Mouse (Mus musculus): ENCODE measurements around the gene Ankdd1b. TPM values are rescaled to one million over a fixed set of nuclear protein-coding genes. Genes with fewer than 3 reads are reported as not detected.

Ankdd1b gene
- 0.17 and 0.22 TPM in 2 replicates for polyA plus RNA-seq (2015; fragmentation: Nextera tagmentation; extraction: Ambion mirVana)

DNA sequence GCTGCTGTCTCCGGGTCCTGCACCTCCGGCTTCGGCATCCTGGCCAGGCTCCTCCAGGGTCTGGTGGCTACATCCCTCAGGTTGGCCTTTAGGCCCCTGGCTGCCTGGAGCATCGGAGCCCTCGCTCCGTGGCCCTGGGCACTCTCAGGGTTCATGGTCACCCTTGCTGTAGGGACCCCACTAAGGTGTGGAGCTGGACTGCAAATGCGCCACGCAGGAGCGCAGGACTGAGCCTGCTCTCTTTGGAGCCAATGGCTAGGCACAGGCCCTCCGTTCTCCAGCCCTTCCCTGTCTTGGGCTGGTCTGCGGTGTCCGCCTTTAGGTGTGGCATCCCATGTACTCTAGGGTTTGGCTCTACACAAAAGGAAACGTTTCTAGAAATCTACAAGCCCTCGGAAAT, at the start of gene Ankdd1b:
Ankdd1b (minus strand) TSS at position 242 of the 400 bp plus-strand sequence.
- H3K27ac ChIP-seq, result no peak within 1 kb of the TSS

DNA sequence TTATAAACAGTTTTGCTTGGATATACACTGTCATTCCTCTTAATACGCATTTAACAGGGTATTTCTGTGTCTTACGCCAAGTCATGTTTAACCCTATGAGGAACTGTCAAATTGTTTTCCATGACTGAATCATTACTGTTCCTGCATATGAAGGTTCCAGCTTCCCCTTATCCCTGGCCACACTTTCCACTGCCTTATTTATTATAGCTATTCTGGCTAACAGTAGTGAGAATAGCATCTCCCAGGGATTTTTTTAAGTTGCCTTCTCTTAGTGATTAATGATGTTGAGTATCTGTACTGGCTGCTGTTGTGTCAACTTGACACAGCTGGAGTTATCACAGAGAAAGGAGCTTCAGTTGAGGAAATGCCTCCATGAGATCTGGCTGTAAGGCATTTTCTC, 46.3 kb upstream of the Ankdd1b start:
- Histone ChIP-seq H3K9me3 (replicated peaks) (no peaks in the 10 kb centered on the region), H3K4me2 (no peak overlapping the region), H3K4me3 (replicated peaks) (no peak overlapping the region), H3K36me3 (peaks cover 18% of the 10 kb centered on the region; the same call in 1 of the 2 replicates), H3K9ac (no peak overlapping the region), H3K27ac (no peak overlapping the region), H3K27me3 (no peaks in the 10 kb centered on the region), H3K4me1 (no peaks in the 10 kb centered on the region)
- 93% methylated on average over 2 of the region's 2 CpGs for WGBS
- ATAC-seq (replicated peaks; ENCODE audit: low FRiP score), result no peak

More for the DNA sequence above, at the start of gene Ankdd1b:
- Histone ChIP-seq H3K4me3 (replicated peaks) (no peak within 1 kb of the TSS), H3K9ac (no peak within 1 kb of the TSS), H3K4me1 (0 out of 2 replicates have a peak, but pooled peaks cover 2% of the 10 kb centered on the region), H3K36me3 (no peaks in the 10 kb centered on the region), H3K9me3 (replicated peaks) (no peaks in the 10 kb centered on the region), H3K4me2 (no peak within 1 kb of the TSS), H3K27me3 (no peaks in the 10 kb centered on the region)
- WGBS, result 85% methylated on average over 14 of the region's 14 CpGs
- ATAC-seq (replicated peaks; ENCODE audit: low FRiP score), result no peak

DNA sequence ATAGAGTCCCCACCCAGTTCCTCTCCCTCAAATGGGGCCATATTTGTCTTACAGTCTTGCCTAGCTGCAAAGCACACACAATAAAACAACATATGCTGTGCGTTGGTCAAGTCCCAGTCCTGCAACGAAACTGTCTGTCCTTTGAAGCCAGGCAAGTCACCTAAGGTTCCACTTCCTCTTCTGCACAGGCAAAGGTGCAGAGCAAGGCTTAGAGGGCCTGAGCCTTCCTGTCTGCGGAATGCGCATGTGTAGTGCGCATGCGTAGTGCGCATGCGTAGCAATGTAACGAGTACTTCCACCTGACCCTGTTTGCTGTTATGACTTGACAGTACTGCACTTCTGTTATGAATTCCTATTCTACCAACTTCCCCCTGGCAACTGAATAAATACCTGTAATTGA, 45.3 kb upstream of the Ankdd1b start:
- H3K9ac ChIP-seq, result no peak overlapping the region
- no peak overlapping the region for H3K4me3 ChIP-seq (replicated peaks)
- no peaks in the 10 kb centered on the region for H3K27me3 ChIP-seq
- ATAC-seq (replicated peaks; ENCODE audit: low FRiP score), result no peak
- H3K4me2 ChIP-seq, result no peak overlapping the region
- H3K27ac ChIP-seq, result no peak overlapping the region
- H3K36me3 ChIP-seq, result peaks cover 18% of the 10 kb centered on the region; the same call in 1 of the 2 replicates
- whole genome bisulfite sequencing, result 93% methylated on average over 9 of the region's 9 CpGs
- no peaks in the 10 kb centered on the region for H3K9me3 ChIP-seq (replicated peaks)
- 0 out of 2 replicates have a peak, but pooled peaks cover 6% of the 10 kb centered on the region for H3K4me1 ChIP-seq

DNA sequence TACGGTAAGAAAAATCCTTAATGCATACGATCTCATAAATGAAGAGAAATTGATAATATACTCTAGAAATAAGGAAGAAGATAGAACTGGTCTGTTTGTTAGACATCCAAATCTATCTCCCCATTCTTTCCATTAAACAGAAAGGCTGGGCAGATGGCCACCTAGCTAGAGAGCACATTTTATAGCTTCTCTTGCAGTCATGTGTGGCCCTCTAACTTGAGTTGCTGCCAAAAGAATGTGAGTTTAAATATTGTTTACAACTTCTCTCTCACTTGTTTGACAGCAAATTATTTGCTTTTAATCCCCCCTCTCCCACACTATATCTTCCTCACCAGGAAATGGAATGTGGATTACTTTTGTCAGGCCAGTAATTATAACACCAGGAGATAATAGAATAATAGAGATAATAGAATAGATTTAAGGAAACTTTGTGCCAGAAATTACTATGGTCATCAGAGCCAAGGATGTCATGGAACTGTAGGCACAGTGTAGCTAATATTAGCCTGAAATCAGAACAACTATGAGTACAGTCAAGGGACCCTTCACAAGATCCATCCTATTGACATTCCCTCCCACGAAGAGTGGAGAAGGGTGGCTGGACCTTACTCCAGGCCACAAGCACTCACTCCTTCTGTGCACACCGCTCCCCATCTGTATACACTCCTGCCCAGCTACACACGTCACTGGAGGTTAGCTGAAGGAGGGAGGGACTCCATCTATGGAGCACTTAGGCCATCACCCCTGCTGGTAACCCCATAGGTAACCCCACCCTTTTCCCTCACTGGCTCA, 43.4 kb upstream of the Ankdd1b start:
- no peaks in the 10 kb centered on the region for H3K27me3 ChIP-seq
- WGBS, result 79% methylated on average over 5 of the region's 5 CpGs
- no peak overlapping the region for H3K4me3 ChIP-seq (replicated peaks)
- H3K4me1 ChIP-seq, result 0 out of 2 replicates have a peak, but pooled peaks cover 6% of the 10 kb centered on the region
- no peak overlapping the region for H3K4me2 ChIP-seq
- H3K9ac ChIP-seq, result no peak overlapping the region
- H3K36me3 ChIP-seq, result peaks cover 18% of the 10 kb centered on the region; the same call in 1 of the 2 replicates
- H3K27ac ChIP-seq, result no peak overlapping the region
- no peak for ATAC-seq (replicated peaks; ENCODE audit: low FRiP score)
- H3K9me3 ChIP-seq (replicated peaks), result no peaks in the 10 kb centered on the region

DNA sequence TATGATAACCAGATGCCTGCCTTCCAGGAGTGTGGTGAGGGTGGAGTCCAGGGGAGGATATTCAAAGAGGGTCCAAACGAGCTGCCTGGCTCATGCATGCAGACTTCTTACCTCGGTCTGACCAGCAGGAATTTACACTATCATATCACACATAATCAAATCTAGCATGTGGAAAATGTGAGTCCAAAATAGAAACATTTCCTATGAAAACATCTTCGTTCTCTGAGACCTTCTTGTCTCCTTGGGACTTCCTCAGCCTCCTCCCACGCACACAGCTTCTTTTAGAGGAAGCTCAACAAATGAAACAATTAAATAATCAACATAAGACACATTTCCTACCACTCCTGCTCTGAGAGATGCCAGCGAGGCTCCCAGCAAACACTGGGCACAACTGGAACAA, 40.9 kb upstream of the Ankdd1b start:
- Histone ChIP-seq H3K27ac (peak overlapping the region; percentile 46; the same call in 1 of the 2 replicates), H3K9me3 (replicated peaks) (no peaks in the 10 kb centered on the region), H3K27me3 (no peaks in the 10 kb centered on the region), H3K4me2 (no peak overlapping the region), H3K9ac (no peak overlapping the region), H3K36me3 (peaks cover 14% of the 10 kb centered on the region; the same call in 1 of the 2 replicates), H3K4me3 (replicated peaks) (no peak overlapping the region), H3K4me1 (0 out of 2 replicates have a peak, but pooled peaks cover 6% of the 10 kb centered on the region)
- ATAC-seq (replicated peaks; ENCODE audit: low FRiP score), result no peak
- 42% methylated on average over 5 of the region's 5 CpGs for WGBS

DNA sequence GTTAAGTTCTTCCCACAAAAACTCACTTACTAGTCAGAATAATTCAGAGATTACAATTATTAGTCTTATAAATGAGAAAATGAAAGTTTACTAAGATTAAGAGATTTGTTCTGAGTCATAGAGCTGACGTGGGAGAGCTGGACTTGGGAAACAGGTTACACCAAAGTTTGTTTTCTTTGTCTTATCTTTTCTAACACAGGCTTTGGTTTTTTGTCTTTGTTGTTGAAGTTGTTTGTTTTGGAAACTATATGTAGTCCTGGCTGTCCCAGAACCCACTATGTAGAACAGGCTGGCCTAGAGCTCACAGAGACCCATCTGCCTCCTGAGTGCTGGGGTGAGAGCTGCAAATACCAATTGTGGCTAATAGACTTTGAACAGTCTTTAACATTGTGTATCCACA, 40.3 kb upstream of the Ankdd1b start:
- 0 out of 2 replicates have a peak, but pooled peaks cover 6% of the 10 kb centered on the region for H3K4me1 ChIP-seq
- H3K36me3 ChIP-seq, result peaks cover 8% of the 10 kb centered on the region; the same call in 1 of the 2 replicates
- no peak overlapping the region for H3K27ac ChIP-seq
- H3K4me3 ChIP-seq (replicated peaks), result no peak overlapping the region
- 73% methylated on average over 1 of the region's 1 CpGs for whole genome bisulfite sequencing
- H3K9me3 ChIP-seq (replicated peaks), result no peaks in the 10 kb centered on the region
- no peaks in the 10 kb centered on the region for H3K27me3 ChIP-seq
- ATAC-seq (replicated peaks; ENCODE audit: low FRiP score), result no peak
- no peak overlapping the region for H3K4me2 ChIP-seq
- no peak overlapping the region for H3K9ac ChIP-seq

DNA sequence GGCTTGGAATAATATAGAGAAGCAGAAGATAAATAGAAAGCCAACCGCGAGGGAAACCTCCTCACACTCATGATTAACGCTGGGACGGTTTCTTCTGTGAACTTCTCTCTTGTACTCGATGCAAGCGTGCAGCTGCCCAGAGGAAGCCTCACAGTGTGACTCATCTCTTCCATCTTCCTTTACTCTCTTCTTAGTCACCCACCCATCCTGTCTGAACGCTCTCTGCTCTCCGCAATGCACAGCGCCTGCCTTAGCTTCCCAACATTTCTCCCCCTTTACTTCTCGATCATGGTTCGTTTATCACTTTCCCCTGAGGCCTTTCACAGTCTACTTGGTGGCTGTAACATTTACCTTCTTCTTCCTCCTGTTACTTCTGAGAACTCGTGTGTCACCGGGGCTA, 39.6 kb upstream of the Ankdd1b start:
- Histone ChIP-seq H3K4me1 (0 out of 2 replicates have a peak, but pooled peaks cover 6% of the 10 kb centered on the region), H3K4me2 (no peak overlapping the region), H3K9me3 (replicated peaks) (no peaks in the 10 kb centered on the region), H3K9ac (no peak overlapping the region), H3K4me3 (replicated peaks) (no peak overlapping the region), H3K36me3 (peaks cover 4% of the 10 kb centered on the region; the same call in 1 of the 2 replicates), H3K27me3 (no peaks in the 10 kb centered on the region), H3K27ac (no peak overlapping the region)
- ATAC-seq (replicated peaks; ENCODE audit: low FRiP score), result no peak
- 78% methylated on average over 13 of the region's 13 CpGs for WGBS

DNA sequence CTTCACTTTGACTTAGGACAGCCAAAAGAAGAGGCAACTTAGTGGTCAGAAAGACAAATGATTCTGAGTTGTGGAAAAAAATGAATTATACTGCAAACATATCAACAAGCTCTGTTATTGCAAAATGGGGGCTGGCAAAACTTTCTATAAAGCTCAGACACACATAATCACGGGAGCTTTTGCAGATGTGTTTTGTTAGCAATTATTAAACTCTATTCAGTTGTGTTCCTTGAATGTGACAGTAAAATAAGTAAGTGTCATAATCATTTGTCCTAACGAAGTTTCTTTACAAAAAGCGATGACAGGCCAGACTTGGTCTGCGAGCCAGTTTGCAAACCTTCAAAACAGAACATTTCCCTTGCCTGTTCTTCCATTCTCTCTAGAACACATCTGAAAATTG, 36.5 kb upstream of the Ankdd1b start:
- Histone ChIP-seq H3K4me3 (replicated peaks) (no peak overlapping the region), H3K4me2 (no peak overlapping the region), H3K9me3 (replicated peaks) (no peaks in the 10 kb centered on the region), H3K27me3 (no peaks in the 10 kb centered on the region), H3K4me1 (0 out of 2 replicates have a peak, but pooled peaks cover 6% of the 10 kb centered on the region), H3K9ac (no peak overlapping the region), H3K27ac (no peak overlapping the region), H3K36me3 (no peaks in the 10 kb centered on the region; the same call in 1 of the 2 replicates)
- no peak for ATAC-seq (replicated peaks; ENCODE audit: low FRiP score)
- 89% methylated on average over 4 of the region's 4 CpGs for WGBS

DNA sequence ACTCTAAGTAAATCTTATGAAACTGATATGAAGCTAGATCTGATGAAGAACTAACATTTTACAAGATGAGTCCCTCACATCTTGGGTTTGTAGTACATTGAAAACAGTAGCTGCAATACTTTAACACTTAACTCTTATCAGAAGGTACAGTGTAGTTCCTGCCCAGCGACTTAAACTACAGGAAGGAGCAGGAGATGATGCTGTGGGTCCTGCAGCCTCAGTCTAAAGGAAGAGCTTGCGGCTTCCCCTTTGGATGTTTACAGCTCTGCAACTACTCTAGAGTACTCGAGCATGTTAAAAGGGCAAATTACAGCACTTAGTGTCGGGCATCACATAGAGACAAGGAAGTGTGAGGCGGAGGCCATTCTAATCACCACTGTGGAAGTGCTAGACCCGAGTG, 35.3 kb upstream of the Ankdd1b start:
- Histone ChIP-seq H3K27me3 (no peaks in the 10 kb centered on the region), H3K4me1 (no peaks in the 10 kb centered on the region), H3K27ac (no peak overlapping the region), H3K9ac (no peak overlapping the region), H3K4me3 (replicated peaks) (no peak overlapping the region), H3K4me2 (no peak overlapping the region), H3K9me3 (replicated peaks) (no peaks in the 10 kb centered on the region), H3K36me3 (no peaks in the 10 kb centered on the region; the same call in 1 of the 2 replicates)
- WGBS, result 52% methylated on average over 6 of the region's 6 CpGs
- no peak for ATAC-seq (replicated peaks; ENCODE audit: low FRiP score)

DNA sequence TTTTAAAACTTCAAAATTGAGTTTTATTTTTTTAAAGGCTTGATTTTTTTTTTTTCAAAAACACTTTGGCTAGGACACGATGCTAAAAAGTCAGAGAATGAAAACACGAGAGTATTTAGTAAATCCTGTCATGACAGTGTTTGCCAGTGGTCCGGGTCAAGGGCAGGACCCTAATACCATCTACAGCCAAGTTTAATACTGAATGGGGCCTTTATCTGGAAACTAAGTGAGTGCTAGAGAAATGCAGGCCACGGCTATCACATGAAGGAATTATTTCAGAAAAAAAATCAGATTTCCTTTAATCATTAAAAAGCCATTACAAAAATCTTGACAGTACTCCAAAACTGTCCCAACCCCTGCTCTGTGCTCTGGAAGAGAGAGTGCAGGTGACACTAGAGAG, 34.7 kb upstream of the Ankdd1b start:
- Histone ChIP-seq H3K9ac (no peak overlapping the region), H3K4me2 (no peak overlapping the region), H3K27ac (no peak overlapping the region), H3K36me3 (peaks cover 3% of the 10 kb centered on the region), H3K4me3 (replicated peaks) (no peak overlapping the region), H3K4me1 (no peaks in the 10 kb centered on the region), H3K9me3 (replicated peaks) (no peaks in the 10 kb centered on the region), H3K27me3 (no peaks in the 10 kb centered on the region)
- ATAC-seq (replicated peaks; ENCODE audit: low FRiP score), result no peak
- WGBS, result 81% methylated on average over 4 of the region's 4 CpGs

DNA sequence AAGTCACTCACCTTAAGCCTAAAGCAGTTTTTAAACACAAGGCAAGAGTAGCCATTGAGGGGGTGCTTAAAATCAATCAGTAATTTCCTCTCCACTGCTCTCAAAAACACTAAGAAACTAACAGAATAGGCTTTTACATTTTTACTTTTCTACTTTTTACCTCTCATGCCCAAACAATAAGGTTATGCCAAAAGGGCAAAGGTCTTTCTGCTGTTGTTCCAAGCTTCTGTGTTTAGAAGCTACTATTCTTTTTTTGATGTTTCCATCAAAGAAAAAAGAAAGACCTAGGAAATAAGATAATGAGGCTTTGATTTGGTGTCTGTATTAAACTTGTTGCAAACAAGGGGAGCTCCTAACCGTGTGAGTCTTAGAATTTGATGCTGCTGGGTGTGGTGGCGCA, 28.9 kb upstream of the Ankdd1b start:
- Histone ChIP-seq H3K4me1 (no peaks in the 10 kb centered on the region), H3K4me3 (replicated peaks) (no peak overlapping the region), H3K27ac (no peak overlapping the region), H3K36me3 (peaks cover 15% of the 10 kb centered on the region), H3K9me3 (replicated peaks) (no peaks in the 10 kb centered on the region), H3K27me3 (no peaks in the 10 kb centered on the region), H3K4me2 (no peak overlapping the region), H3K9ac (no peak overlapping the region)
- 87% methylated on average over 2 of the region's 2 CpGs for WGBS
- no peak for ATAC-seq (replicated peaks; ENCODE audit: low FRiP score)

DNA sequence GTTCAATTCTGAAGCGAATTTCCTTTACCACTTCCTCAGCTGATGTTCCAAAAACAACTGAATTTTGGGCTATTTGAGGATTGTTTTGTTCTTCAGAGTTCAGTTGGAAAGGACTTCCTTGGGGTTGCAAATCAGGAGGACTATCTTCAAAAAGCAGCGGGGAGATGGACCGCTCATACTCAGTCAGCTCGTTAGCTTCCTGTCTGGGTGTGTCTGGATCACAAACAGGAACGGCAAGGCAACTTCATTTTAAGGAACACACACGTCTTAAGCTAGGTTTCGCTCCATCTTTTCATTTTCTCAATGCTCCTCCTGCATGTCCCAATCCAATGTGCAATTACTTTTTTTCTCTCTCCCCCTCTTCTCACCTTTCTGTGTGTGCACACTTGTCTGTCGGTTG, 25.6 kb upstream of the Ankdd1b start:
- no peaks in the 10 kb centered on the region for H3K9me3 ChIP-seq (replicated peaks)
- ATAC-seq (replicated peaks; ENCODE audit: low FRiP score), result no peak
- no peak overlapping the region for H3K9ac ChIP-seq
- WGBS, result 86% methylated on average over 8 of the region's 8 CpGs
- no peaks in the 10 kb centered on the region for H3K27me3 ChIP-seq
- peaks cover 17% of the 10 kb centered on the region for H3K36me3 ChIP-seq
- no peak overlapping the region for H3K4me3 ChIP-seq (replicated peaks)
- no peak overlapping the region for H3K4me2 ChIP-seq
- no peak overlapping the region for H3K27ac ChIP-seq
- H3K4me1 ChIP-seq, result no peaks in the 10 kb centered on the region

All from kidney, embryonic 15.5 days (tissue).